Mouse (Mus musculus) cerebellum, postnatal 14 days (tissue): ENCODE results near the gene Zyg11b.

ENCODE experiments used
- DNase-seq, 2 experiments: peaks; one replicate each; pipeline ENCODE4 v3.0.0; 2021; ENCODE audit warnings: mixed read lengths in 2 of 2

The Zyg11b gene

GRCm38 (mm10) chr4:108192821-108193323, 108.0 kb downstream of the Zyg11b start:
- DNase-seq, result no peak

- no peak for DNase-seq
Observed at GRCm38 (mm10) chr4:108182278-108182677, 118.6 kb downstream of the Zyg11b start.
